Mouse (Mus musculus): ENCODE results near the gene Zfp800. TPM values are rescaled to one million over a fixed set of nuclear protein-coding genes. Genes with fewer than 3 reads are reported as not detected.
A peak's percentile ranks its signal among the peaks of the same experiment; 100 is the strongest.

The Zfp800 gene
- total RNA-seq, 2 experiments from 2014 or later, result 14.8 to 20.2 TPM

- DNase-seq (ENCODE audit: low spot score in 2 of 2), result no peak
Observed at GRCm38 (mm10) chr6:28218386-28218785, 179.4 kb downstream of the Zfp800 start.

- peak; percentile 64 to 69 for DNase-seq (ENCODE audit: low spot score in 2 of 2)
Observed at GRCm38 (mm10) chr6:28215268-28215954, 182.4 kb downstream of the Zfp800 start.

DNA sequence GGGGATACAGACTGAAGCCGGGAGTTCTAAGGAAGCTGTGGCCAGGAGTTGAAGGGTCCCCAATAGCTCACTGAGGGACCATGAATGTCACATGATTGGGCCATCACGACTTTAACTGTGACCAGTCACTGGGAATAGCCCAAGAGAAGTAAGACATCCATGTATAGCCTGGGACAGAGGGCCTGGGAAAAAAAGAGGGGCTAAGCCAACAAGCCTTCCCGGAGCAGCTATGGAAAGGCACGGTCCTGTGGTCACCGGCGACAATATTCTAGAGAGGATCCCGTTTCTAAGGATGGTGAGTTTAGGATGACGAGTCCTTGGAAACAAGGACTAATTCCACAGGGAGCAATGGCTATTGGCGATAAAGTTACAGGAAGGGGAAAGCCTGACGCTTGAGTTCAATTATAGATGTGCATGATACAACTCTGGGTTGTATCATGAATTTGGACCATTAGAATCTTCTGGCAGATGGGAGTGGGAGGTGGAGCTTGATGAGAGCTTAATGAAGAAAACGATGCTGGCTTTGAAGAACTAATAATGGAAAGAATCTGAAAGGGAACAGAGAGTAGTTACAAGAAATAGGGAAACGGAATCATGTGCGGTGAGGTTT is 183.0 kb downstream of the Zfp800 start:
- no peak for DNase-seq (ENCODE audit: low spot score in 2 of 2)

DNA sequence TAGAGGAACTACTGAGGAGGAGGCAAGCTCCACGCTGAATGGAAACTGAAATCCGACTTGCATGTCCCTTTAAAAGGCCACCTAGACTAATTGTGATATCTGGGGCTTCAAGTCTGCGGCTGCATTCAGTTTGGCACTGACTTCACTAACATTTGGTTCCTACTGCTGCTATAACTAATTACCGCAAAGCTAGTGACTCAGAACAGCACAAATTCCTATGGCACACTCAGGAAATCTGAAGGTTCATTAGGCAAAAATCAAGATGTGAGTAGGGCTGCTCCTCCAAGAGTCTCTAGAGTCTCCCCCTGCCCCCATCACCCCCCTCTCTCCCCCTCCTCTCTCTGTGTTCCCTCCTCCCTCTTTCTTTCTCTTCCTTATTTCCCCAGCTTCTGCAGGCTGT is 194.4 kb downstream of the Zfp800 start:
- DNase-seq (ENCODE audit: low spot score in 2 of 2), result peak in 1 of 2 experiments; percentile 32

DNA sequence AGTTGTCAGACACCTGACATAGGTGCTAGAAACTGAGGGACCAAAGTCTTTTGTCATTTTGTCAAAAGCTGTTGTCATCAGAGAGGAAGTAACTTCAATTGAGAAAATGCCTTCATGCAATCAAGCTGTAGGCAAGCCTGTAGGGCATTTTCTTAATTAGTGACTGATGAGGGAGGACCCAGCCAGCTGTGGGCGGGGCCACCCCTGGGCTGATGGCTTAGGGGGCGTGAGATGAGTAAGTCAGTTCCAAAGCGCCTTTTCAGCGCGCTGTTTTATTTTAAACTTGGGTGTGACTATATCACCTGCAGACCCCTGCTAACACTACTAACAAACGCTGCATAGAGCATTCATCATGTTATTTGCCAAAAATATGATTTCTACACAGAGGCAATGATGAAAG is 195.0 kb downstream of the Zfp800 start:
- DNase-seq (ENCODE audit: low spot score in 2 of 2), result no peak

GRCm38 (mm10) chr6:28193901-28194300 is 203.9 kb downstream of the Zfp800 start:
- DNase-seq (ENCODE audit: low spot score in 2 of 2), result no peak

- DNase-seq (ENCODE audit: low spot score in 2 of 2), result no peak
Observed at GRCm38 (mm10) chr6:28191935-28192334, 205.9 kb downstream of the Zfp800 start.

Other genes starting within 250 kb of the Zfp800 start
- 100 to 1,000 TPM; 364 to 387 TPM for gene Arf5, start 25.6 kb upstream of the Zfp800 start, total RNA-seq (2021)
- not detected for gene Fscn3, start 29.8 kb upstream of the Zfp800 start, total RNA-seq (2021)
- gene Gcc1, start 30.4 kb upstream of the Zfp800 start, total RNA-seq (2021), result 10 to 100 TPM; 14.7 to 15.6 TPM
- gene Pax4, start 51.3 kb upstream of the Zfp800 start, total RNA-seq (2021), result not detected
- 100 to 1,000 TPM; 119 to 124 TPM for gene Snd1, start 77.1 kb upstream of the Zfp800 start, total RNA-seq (2021)

Data from layer of hippocampus, postnatal 14 days (tissue).